Mouse (Mus musculus) embryonic fibroblast, embryonic 13.5 days (primary cell): ENCODE measurements around the gene Gas2. TPM values are rescaled to one million over a fixed set of nuclear protein-coding genes. Genes with fewer than 3 reads are reported as not detected.

Experiments used
- H3K27ac ChIP-seq: 2 replicates; pipeline ENCODE4 v1.5.1; 2012; ENCODE audit warnings: low read length, control low read depth, inconsistent platforms; ENCODE audit not compliant: insufficient read depth
- H3K4me1 ChIP-seq: 2 replicates; pipeline ENCODE4 v1.6.1; 2011; ENCODE audit warnings: low read length; ENCODE audit not compliant: control insufficient read depth, insufficient read depth
- H3K4me3 ChIP-seq: 2 replicates; pipeline ENCODE4 v1.5.1; 2011; ENCODE audit warnings: mild to moderate bottlenecking, control low read depth, low read length; ENCODE audit not compliant: insufficient read depth
- CTCF ChIP-seq: IDR thresholded peaks from 2 replicates; pipeline ENCODE4 v1.5.1; 2011; ENCODE audit warnings: mild to moderate bottlenecking, control low read depth, low read length, moderate library complexity, borderline replicate concordance; ENCODE audit not compliant: insufficient read depth
- POLR2A ChIP-seq: IDR thresholded peaks from 2 replicates; pipeline ENCODE4 v1.6.1; 2011; ENCODE audit warnings: low read depth, mild to moderate bottlenecking, control low read depth, low read length, moderate library complexity
- polyA plus RNA-seq: library from polyadenylated mRNA; stranded (reverse); fragments of >200 nt; gene quantifications from 2 replicates; pipeline ENCODE4 v1.2.4, GENCODE M21; 2011; ENCODE audit warnings: low read depth; ENCODE audit not compliant: missing spikeins, insufficient read length

The Gas2 gene
- polyA plus RNA-seq, 1 experiment: 139 TPM

GRCm38 (mm10) chr7:51985763-51986162, 123.9 kb downstream of the Gas2 start:
- TF ChIP-seq POLR2A (no peak), CTCF (no peak)
- no peaks in the 10 kb centered on the region for H3K4me1 ChIP-seq
- H3K4me3 ChIP-seq: no peak overlapping the region
- H3K27ac ChIP-seq: no peak overlapping the region

- Histone ChIP-seq H3K27ac (no peak overlapping the region), H3K4me1 (no peaks in the 10 kb centered on the region), H3K4me3 (no peak overlapping the region)
- TF ChIP-seq CTCF (no peak), POLR2A (no peak)
Measured at GRCm38 (mm10) chr7:51986909-51987308, 125.1 kb downstream of the Gas2 start.

GRCm38 (mm10) chr7:51991020-51991419, 129.2 kb downstream of the Gas2 start:
- no peak overlapping the region for H3K4me3 ChIP-seq
- no peak overlapping the region for H3K27ac ChIP-seq
- H3K4me1 ChIP-seq: no peaks in the 10 kb centered on the region
- TF ChIP-seq POLR2A (no peak), CTCF (no peak)

- TF ChIP-seq POLR2A: no peak
- no peak for TF ChIP-seq CTCF
- H3K4me3 ChIP-seq: peak within 1 kb of the TSS; percentile 73
- no peaks in the 10 kb centered on the region for H3K4me1 ChIP-seq
- H3K27ac ChIP-seq: no peak within 1 kb of the TSS
Measured at GRCm38 (mm10) chr7:52005511-52006295, 143.9 kb downstream of the Gas2 start, which contains the start of gene Svip. Gene Svip (minus strand): TSS chr7:52006018.

GRCm38 (mm10) chr7:52006296-52006630, 144.4 kb downstream of the Gas2 start:
- Histone ChIP-seq H3K4me1 (no peaks in the 10 kb centered on the region), H3K4me3 (peak overlapping the region; percentile 37), H3K27ac (no peak overlapping the region)
- TF ChIP-seq CTCF (no peak), POLR2A (no peak)

GRCm38 (mm10) chr7:52007138-52007537, 145.3 kb downstream of the Gas2 start:
- no peak overlapping the region for H3K27ac ChIP-seq
- TF ChIP-seq CTCF: no peak
- TF ChIP-seq POLR2A: no peak

GRCm38 (mm10) chr7:52013457-52013856, 151.6 kb downstream of the Gas2 start:
- TF ChIP-seq POLR2A: no peak
- Histone ChIP-seq H3K4me1 (peaks cover 2% of the 10 kb centered on the region; the same call in 1 of the 2 replicates), H3K4me3 (no peak overlapping the region), H3K27ac (no peak overlapping the region)

More at GRCm38 (mm10) chr7:52007138-52007537, 145.3 kb downstream of the Gas2 start:
- no peaks in the 10 kb centered on the region for H3K4me1 ChIP-seq
- H3K4me3 ChIP-seq: no peak overlapping the region

- no peak overlapping the region for H3K4me3 ChIP-seq
- TF ChIP-seq POLR2A: no peak
- no peak for TF ChIP-seq CTCF
- H3K27ac ChIP-seq: no peak overlapping the region
- H3K4me1 ChIP-seq: peaks cover 2% of the 10 kb centered on the region; the same call in 1 of the 2 replicates
Measured at GRCm38 (mm10) chr7:52015180-52015579, 153.4 kb downstream of the Gas2 start.

- Histone ChIP-seq H3K27ac (peak within 1 kb of the TSS; percentile 28), H3K4me1 (peaks cover 2% of the 10 kb centered on the region; the same call in 1 of the 2 replicates)
- TF ChIP-seq POLR2A: no peak
- TF ChIP-seq CTCF: no peak
Measured at GRCm38 (mm10) chr7:52015628-52016027, 153.8 kb downstream of the Gas2 start, which contains the start of gene 1700015G11Rik. Gene 1700015G11Rik (minus strand): TSS chr7:52015728.

GRCm38 (mm10) chr7:52022039-52022438, 160.2 kb downstream of the Gas2 start:
- Histone ChIP-seq H3K4me3 (no peak overlapping the region), H3K4me1 (no peaks in the 10 kb centered on the region), H3K27ac (no peak overlapping the region)
- TF ChIP-seq CTCF: no peak

More at GRCm38 (mm10) chr7:52015628-52016027, 153.8 kb downstream of the Gas2 start, which contains the start of gene 1700015G11Rik:
- no peak within 1 kb of the TSS for H3K4me3 ChIP-seq

GRCm38 (mm10) chr7:52024050-52024626, 162.3 kb downstream of the Gas2 start:
- Histone ChIP-seq H3K4me3 (no peak overlapping the region), H3K27ac (no peak overlapping the region), H3K4me1 (no peaks in the 10 kb centered on the region)
- TF ChIP-seq CTCF: no peak
